Mouse (Mus musculus): ENCODE measurements around the gene Ap3m1.
A peak's percentile ranks its signal among the peaks of the same experiment; 100 is the strongest.

The Ap3m1 gene

DNA sequence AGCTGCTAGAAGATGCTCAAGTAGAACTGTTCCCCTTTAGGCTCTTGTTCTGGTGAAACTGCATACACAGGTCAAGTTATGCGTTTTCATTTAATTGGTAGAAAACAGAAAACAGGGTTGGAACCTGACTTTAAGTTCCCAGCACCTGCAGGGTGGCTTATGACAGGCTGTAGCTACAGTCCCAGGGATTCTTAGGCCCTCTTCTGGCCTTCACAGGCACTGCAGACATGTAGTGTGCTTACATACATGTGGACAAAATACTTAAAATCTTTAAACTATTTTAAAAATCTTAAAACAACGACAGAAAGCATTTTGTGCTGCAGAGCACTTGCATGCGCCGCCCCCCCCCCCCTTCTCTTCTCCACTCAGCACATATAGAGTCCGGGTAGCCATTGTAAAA lies 17.3 kb upstream of the Ap3m1 start:
- peak in 1 of 2 experiments; percentile 41 for DNase-seq (ENCODE audit: low spot score in 2 of 2)

DNA sequence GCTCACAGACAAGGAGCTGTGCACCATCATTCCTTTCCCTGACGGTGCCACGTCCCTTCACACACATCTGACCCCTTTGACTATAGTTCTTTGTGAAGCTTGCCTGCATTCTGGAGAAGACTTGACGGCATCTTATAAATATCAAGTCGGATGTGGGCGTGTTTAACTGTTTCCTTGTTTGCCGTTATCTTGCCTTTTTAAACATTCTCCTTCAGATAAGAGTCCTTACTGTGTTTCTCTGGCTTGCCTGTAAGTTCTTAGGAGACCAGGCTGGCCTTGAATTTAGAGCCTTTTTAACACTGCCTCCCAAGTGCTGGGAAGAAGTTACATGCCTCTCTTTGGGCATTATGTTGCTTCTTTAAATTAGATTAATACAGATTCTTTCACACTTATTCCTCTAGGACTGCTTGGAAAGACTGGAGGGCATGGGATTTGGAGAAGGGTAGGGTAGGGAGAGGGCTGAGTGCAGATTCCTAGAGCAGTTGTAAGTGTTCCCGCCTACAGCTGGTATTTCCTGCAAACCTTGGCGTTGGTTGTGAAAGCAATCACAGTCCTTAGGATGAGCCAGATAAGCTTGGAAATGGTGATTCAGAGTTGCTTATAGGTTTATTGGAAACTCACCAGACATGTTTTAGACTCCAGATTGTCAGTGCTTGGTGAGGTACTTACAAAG lies 13.3 kb upstream of the Ap3m1 start:
- DNase-seq (ENCODE audit: low spot score in 2 of 2), result no peak

DNA sequence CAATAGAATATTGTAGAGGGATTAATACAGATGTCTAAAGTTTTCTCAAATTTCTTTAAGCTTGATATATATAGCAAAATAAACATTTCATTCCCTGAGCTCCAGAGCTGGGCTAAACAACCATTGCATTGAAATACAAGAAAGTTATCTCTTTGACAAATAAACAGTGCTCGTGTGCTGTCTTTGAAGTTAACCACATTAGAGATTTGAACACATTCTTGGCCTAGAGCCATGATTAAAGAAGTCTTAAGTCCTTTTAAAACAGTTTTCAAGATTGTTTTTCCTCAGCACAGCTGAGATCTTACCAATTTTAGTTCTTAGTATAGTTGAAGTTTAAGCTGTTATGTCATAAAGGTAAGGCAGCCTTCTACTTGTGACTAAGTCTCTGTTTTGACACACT lies 12.0 kb upstream of the Ap3m1 start:
- no peak for DNase-seq (ENCODE audit: low spot score in 2 of 2)

DNA sequence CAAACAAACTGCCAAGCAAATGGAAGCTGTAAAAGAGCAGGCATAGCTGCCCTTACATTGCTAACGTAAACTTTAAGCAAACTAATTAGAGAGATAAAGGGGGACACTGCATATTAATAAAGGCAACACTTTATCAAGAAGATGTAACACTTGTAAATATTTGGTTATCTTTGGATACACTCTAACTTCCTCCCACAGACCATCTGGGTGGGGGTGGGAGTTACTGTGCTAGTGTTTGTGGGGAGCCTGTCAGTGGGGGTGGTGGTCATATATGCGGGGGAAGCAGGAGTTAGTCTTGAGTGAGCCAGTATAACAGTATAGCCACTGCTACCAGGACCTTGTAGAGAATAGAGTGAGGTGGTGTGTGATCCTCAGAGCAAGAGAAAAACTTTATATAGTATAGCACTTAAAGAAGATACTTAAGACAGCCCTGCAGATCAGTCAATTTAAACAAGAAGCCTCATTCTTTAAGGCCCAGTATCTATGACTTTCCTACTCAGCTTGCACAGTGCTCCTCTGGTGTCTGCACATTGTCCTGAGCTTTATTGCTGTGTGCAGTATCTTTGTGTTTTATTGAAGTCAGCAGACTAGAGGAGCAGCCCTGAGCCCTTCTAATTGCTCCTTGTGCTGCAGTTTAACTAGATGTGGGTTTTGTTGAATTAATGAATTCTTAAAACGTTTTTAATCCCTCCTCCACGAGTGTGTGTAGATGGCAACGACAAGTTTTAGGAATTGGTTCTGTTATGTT lies 10.6 kb upstream of the Ap3m1 start:
- DNase-seq (ENCODE audit: low spot score in 2 of 2), result no peak

DNA sequence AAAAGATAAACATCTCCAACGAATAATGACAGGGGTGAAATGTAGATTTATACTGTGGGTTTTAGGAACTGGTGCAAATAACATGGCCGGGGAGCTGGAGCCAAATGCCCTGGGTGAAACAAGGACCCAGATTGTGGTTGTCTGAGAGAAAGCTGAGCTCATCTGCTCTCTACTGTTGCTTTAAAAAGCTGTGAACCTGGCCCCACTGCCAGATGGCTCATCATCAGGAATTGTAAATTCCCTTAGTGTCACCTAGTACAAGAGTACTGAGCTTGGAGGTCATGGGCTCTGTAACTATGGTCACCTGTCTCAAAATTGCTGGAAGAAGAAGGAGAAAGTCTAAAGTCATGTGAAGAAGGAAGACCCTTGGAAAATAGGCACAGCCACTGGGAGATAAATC lies 6.7 kb upstream of the Ap3m1 start:
- DNase-seq (ENCODE audit: low spot score in 2 of 2), result no peak

DNA sequence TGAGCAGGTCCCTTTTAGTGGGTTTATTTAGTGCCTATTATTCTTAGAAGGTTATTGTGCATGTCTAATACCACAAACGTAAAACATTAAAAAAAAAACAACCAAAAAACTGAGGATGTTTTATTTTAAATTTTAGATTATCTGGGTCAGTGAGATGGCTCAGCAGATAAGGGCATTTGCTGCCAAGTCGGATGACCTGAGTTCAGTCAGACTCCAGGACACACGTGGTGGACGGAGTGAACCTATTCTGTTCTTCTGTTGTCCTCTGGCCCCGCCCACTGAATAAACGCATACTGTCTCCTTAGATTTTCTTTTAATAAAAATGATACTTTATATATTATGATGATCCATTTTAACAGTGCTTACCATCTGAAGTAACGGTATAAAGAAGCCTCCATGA lies 1.3 kb upstream of the Ap3m1 start:
- no peak for DNase-seq (ENCODE audit: low spot score in 2 of 2)

DNA sequence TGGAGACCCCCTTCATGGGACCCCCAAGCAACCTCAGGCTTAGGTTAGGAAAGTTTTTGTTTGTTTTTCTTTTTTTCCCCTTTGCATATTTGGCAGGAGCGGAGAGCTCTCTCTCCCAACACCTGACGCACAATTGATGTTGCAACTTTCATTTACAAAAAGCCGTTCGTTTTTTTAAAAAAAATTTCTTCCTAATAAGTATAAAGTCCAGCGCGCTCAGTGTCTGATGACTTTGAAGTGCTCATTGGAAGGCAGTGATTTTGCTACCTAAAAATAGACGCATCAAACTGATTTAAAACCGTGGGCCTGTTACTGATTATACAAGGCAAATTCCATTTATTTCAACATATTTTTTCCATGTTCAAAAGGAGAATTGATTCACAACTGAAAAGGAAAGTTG lies 843 bp upstream of the Ap3m1 start:
- DNase-seq (ENCODE audit: low spot score in 2 of 2), result no peak

DNA sequence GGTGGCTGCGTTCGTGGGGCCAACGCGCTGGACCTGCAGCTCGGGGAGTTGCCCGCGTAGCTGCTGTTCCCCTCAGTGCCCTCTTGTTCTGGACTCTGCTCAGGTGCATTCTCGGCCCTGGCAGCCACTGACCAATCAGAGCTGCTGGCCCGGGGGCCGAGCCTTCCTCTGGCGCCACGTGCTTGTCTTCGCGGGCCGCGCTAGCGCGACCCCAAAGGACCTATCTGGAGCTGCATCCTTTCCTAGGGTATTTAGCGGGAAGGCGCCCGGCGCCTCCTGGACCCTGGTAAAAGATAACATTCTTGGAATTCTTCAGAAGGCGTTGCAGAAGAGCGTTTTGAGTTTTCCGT lies 448 bp upstream of the Ap3m1 start:
- DNase-seq (ENCODE audit: low spot score in 2 of 2), result no peak

DNA sequence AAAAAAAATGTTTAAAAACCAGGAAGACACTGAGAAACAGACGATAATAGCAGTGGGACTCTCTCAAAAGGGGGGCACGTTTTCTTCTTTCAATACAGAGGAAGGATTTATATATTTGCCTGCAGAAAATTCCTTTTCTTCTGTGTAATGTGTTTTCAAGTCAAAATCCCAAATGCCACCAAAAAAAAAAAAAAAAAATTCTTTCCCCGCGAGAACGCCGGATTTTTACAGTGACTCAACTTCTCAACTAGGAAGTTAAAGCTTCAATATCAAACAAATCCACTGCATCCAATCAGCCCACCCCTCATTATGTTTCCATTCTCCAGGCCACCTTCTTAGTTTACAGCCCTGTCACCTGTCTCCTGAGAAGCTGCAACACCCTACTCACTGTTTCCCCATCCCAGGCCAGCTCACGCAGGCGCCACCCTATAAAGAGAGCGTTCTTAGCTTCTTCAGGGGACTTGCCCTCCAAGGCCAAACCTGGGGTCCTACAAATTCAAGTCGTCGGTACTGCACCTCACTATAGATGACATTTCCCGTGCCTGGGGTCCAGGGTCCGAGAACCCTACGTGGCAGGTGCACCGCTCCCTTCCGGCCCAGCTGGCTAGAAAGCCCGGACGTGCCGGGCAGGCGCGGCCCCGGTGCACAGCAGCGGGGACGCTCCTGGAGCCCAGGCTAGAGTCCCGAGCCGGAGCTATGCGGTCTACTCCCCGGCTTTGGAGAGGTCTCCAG lies 762 bp downstream of the Ap3m1 start:
- no peak for DNase-seq (ENCODE audit: low spot score in 2 of 2)

DNA sequence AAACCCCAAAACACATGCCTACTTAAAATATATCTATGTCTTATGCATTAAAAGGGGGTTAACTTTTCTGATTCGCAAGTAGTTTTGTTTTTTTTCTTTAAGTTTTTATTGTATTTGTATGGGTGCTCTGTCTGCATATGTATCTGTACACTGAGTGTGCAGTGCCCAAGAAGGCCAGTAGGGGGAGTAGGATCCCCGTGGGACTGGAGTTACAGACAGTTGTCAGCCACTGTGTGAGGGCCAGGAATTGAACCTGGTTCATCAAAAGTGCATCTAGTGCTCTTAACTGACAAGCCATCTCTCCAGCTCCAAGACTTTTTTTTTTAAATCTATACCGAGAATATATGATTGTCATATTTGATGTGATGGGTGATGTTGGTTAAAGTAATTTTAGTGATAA lies 1.6 kb downstream of the Ap3m1 start:
- peak in 1 of 2 experiments; percentile 77 for DNase-seq (ENCODE audit: low spot score in 2 of 2)

DNA sequence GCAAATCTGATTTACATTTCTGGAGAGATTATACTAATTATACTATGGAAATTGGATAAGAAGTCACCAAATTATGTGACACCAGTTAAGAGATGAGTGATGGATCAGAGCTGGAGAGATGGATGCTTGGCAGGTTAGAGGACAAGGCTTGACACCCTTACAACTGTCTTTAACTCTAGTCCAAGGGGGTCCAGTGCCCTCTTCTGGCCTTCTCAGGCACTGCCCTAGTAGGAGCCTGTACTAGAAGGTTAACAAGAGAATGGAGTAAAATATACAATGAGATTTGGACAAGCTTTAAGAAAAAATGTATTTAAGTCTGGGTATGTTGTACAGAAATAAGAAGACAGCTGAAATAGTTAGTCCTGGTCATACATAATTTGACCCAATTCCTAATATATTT lies 3.4 kb downstream of the Ap3m1 start:
- peak in 1 of 2 experiments; percentile 72 for DNase-seq (ENCODE audit: low spot score in 2 of 2)

DNA sequence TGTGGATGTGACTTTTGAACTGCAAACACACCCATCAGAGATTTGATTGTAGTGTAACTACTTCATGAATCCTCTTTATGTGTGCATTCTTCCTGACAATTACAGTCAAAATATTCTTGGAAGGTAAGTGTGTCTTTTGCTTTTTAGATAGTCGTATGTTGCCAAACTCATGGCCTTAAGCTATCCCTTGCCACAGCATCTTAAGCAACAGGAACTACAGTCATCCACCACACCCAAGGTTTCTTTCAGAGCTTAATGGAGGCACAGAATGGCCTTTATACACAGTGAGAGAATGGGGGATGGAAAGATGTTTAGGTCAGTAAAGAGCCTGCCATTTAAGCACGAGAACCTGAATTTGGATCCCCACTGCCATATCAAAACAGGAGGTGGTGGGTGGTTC lies 4.5 kb downstream of the Ap3m1 start:
- no peak for DNase-seq (ENCODE audit: low spot score in 2 of 2)

DNA sequence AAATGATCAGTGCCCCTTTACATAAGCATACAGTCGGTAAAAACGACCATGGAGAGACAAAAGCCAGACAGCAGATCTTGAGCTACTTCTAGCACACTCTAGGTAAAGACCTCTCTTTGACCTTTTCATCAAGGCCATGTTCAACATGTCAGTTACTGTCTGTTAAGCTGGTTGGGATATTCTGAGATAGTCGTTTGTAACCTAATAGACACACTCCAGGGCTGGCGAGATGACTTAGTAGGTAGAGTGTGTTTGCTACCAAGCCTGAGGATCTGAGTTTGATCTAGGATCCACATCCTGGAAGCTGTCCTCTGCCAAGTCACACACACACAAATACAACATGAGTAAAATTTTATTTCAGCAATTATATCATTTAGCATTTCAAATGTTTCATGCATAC lies 12.7 kb downstream of the Ap3m1 start:
- DNase-seq (ENCODE audit: low spot score in 2 of 2), result no peak

DNA sequence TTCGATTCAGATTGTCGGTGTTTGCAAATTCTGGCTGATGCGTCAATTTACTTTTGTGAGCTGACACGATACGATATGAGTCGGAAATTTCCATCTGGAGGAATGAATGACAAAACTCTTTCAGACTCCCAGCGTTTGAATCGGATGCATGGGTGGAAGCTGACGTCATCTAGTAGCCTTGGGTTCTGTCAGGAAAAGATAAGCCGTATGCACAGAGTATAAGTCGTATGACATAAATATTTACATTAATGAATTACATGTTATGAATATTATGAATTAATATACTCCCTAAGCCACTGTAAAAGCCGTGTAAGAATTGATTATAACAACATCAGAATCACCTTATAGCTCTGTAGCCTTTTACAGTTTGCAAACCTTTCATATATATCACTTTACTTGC lies 13.2 kb downstream of the Ap3m1 start:
- no peak for DNase-seq (ENCODE audit: low spot score in 2 of 2)

DNA sequence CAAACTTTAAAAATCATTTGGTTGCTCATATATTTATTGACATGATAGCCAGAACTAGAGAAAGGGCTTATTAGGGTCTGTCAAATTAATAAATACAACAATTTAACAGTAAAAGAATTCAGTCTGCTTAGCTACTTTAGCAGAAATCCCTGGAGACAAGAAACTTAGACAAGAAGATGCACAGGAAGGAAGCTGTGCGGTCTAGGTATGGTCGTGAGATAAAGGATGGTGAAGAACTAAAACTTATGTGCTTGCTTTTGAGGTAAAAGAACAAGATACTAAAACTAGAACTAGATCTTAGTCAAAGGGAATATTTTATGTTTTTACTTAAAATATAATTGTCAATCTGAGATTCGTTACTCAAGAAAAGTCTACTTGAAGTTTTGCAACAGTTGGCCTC lies 17.5 kb downstream of the Ap3m1 start:
- no peak for DNase-seq (ENCODE audit: low spot score in 2 of 2)

DNA sequence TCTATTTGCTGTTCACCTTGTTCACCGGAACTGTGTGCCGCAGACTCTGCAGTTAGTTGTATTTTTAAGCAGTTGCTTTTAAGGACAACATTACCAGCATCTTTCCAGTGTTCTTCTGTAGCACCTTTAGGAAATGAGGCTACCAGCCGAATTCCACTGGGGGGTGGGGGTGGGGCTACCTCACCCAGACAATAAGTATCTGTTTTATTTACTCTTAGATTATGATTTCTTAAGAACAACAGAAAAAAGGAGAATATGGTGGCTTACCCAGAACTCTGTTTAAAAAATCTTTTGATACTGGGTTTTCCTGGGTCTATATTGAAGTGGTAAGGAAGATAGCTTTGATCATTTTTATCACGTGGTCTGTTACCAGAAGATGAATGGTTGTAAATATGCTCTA lies 18.0 kb downstream of the Ap3m1 start:
- no peak for DNase-seq (ENCODE audit: low spot score in 2 of 2)

DNA sequence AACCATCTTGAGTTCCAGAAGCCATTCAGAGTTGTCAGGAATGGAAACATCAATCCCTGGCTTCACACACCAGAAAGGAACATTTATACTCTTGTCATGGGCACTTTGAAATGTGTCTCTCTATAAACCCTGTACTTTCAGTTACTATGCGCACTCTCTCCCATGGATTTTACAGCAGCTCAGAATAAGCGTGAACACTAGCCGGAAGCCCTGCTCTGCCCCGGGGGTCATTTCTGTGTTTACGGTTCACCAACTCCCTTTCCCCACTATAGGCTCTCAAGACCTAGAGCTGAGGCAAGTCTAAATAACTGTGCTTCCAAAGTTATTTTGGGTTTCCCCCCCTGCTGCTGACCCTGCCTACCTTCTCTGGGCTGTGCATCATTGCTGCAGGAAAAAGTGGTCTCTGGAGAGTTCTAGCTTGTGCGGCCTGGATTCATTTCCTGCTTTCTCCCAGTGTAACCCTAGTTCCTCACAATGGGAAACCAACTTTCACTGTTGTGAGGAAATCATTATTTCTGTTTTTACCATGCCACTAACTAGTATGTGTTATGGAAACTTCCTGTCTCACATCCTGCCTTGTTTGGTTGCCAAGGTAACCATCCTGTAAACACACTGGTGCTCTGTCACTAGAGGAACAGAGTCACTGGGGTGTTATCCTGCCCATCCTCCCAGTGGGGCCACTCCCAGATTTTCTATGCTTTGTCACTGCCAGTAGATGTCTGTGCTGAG lies 20.4 kb downstream of the Ap3m1 start:
- peak in 1 of 2 experiments; percentile 27 for DNase-seq (ENCODE audit: low spot score in 2 of 2)

DNA sequence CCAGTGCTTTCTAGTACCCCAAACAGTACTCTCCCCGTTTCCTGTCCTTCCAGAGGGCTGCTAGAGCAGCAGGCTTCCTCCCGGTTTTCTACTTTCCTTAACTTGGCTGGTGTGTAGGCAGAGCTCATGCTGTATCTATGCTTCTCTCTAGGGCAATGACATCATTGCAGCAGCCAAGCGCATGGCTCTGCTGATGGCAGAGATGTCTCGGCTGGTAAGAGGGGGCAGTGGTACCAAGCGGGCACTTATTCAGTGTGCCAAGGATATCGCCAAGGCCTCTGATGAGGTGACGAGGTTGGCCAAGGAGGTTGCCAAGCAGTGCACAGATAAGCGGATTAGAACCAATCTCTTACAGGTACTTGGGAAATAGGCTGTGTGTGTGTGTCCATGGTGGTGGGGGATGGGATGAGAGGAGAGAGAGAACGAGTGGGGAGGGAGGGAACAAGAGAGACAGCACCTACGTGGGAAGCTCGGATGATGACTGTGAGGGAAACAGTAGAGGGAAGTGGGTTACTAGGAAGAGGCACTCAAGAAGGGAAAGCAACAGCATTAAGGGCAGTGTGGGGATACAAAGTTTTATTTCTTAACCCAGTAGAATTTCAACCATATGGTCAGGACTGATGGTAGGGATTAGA lies 23.2 kb downstream of the Ap3m1 start:
- no peak for DNase-seq (ENCODE audit: low spot score in 2 of 2)

DNA sequence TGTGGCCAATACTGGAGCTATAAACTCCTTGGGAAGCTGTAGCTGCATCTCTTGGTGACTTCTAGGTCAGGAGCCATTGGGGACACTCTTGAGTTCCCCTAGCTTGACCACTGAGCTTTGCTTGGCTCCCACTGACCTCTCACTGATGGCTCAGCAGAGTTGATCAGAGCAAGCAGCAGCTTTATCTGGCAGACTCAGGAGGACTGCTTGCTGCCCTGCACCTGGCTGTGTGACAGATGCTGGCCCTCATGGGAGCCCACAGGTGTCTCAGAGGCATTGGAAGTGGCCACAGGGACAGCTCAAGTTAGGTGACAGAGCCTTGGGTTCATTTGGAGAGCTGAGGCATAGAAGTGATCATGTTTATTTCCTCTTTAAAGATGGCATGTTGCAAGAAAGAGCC lies 24.8 kb downstream of the Ap3m1 start:
- no peak for DNase-seq (ENCODE audit: low spot score in 2 of 2)

DNA sequence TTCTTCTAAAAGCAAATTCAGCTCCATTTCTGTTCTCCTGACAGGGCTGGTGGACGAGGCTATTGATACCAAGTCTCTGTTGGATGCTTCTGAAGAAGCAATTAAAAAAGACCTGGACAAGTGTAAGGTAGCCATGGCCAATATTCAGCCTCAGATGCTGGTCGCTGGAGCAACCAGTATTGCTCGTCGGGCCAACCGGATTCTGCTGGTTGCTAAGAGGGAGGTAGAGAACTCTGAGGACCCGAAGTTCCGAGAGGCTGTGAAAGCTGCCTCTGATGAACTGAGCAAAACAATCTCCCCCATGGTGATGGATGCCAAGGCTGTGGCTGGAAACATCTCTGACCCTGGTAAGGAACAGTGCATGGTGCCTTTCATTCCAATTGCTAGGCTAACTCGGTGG lies 31.9 kb downstream of the Ap3m1 start:
- no peak for DNase-seq (ENCODE audit: low spot score in 2 of 2)

DNA sequence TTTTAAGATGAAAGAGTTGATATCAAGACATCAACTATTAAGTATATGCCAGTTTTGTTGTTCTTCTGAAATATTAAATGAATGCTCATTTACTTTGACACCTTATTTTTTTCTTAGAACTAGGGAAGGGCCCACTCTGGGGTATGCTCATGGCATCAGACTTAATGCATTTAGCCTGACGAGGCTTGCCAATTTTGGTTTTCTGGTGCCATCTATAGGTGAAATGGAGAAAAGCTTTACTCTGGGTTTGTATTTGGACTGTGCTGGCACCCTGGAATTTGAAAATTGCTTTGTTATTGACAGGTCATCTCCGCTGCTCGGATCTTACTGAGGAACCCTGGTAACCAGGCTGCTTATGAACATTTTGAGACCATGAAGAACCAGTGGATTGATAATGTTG lies 33.3 kb downstream of the Ap3m1 start:
- no peak for DNase-seq (ENCODE audit: low spot score in 2 of 2)

DNA sequence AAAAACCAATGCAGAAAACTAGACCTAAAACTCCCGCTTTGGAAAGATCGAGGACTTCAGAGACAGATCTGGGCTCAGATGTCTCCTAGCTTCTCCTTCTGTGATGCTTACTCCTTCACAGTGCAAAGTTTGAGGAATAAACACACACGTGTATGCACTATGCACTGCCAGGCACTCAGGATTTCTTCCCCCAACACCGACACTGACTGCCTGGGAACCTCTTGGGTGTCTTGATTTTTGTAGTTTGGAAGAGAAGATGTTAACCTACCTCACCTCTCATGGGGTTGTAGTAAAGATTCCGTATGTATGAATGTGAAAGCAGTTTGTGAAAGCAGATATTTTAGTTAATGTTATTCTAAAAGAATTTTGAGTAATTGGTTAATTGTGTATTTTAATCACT lies 34.4 kb downstream of the Ap3m1 start:
- DNase-seq (ENCODE audit: low spot score in 2 of 2), result no peak
